Mouse (Mus musculus): ENCODE measurements around the gene March4. TPM values are rescaled to one million over a fixed set of nuclear protein-coding genes. Genes with fewer than 3 reads are reported as not detected.

Gene March4
- polyA plus RNA-seq, 1 experiment from 2014 or later: 0.15 TPM

GRCm38 (mm10) chr1:72538266-72538665 lies 1.5 kb upstream of the March4 start:
- Histone ChIP-seq H3K4me3 (ENCODE audit: low read depth, low read length) (no peak overlapping the region), H3K4me1 (replicated peaks; ENCODE audit: control insufficient read depth, insufficient read depth, low read length) (peaks cover 5% of the 10 kb centered on the region; the same call in 1 of the 2 replicates), H3K9ac (ENCODE audit: low read length) (no peak overlapping the region), H3K4me2 (ENCODE audit: low read depth, low read length, severe bottlenecking) (no peak overlapping the region), H3K27ac (ENCODE audit: low read depth, low read length) (no peak overlapping the region), H3K9me3 (ENCODE audit: control insufficient read depth, low read length) (no peaks in the 10 kb centered on the region), H3K27me3 (ENCODE audit: control insufficient read depth, insufficient read depth, low read length) (peaks cover 17% of the 10 kb centered on the region), H3K36me3 (ENCODE audit: control insufficient read depth, insufficient read depth, low read length) (no peaks in the 10 kb centered on the region)
- WGBS: 79% methylated on average over 5 of the region's 5 CpGs
- ATAC-seq (replicated peaks; ENCODE audit: low FRiP score) (no peak), DNase-seq (ENCODE audit: low spot score) (no peak)

DNA sequence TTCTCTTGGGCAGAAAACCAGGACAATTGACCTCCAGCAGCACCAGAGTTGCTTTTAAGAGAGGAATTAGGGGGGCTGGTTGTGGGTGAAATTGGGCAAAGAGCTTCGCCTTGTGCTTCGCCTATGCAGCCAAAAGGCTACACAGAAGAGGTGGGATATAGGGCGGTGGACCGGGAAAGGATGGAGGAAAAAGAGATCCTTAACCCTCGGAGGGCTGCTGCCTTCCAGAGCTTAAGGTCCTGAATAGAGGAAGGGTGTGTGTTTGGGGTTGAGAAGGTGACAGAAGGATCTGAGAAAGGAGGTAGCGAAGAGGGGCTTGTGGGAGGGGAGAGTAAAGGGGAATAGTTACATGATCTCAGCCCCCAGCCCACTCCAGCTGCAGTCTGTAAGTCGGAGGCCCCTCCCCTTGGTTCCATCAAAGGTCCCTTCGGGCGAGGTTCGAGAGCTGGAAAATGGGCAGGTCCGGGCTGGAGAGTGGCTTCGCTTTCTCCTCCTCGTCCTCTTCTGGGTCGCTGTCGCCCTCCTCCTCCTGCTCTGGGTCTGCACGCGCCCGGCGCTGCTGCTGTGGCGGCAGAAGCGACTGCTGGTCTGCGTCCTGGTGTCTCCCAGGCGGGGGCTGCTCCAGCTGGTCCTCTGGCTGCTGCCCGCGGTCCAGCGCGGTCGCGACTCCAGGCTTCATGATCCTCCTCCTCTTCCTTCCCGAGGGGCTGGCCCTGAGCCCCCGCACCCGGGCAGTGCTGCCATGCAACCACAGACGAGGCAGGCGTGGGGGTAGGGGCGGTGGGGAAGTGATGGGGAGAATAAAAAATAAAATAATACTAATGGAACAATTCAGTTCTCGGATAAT lies 782 bp downstream of the March4 start:
- ATAC-seq (replicated peaks; ENCODE audit: low FRiP score): peak; percentile 60; the same call in 1 of the 2 replicates

GRCm38 (mm10) chr1:72533439-72533838 lies 3.3 kb downstream of the March4 start:
- ATAC-seq (replicated peaks; ENCODE audit: low FRiP score) (no peak), DNase-seq (ENCODE audit: low spot score) (no peak)
- peaks cover 17% of the 10 kb centered on the region for H3K27me3 ChIP-seq (ENCODE audit: control insufficient read depth, insufficient read depth, low read length)
- H3K9me3 ChIP-seq (ENCODE audit: control insufficient read depth, low read length): no peaks in the 10 kb centered on the region
- H3K36me3 ChIP-seq (ENCODE audit: control insufficient read depth, insufficient read depth, low read length): no peaks in the 10 kb centered on the region
- no peak overlapping the region for H3K27ac ChIP-seq (ENCODE audit: low read depth, low read length)
- H3K4me3 ChIP-seq (ENCODE audit: low read depth, low read length): no peak overlapping the region
- H3K4me1 ChIP-seq (replicated peaks; ENCODE audit: control insufficient read depth, insufficient read depth, low read length): peaks cover 5% of the 10 kb centered on the region; the same call in 1 of the 2 replicates
- H3K4me2 ChIP-seq (ENCODE audit: low read depth, low read length, severe bottlenecking): no peak overlapping the region
- no peak overlapping the region for H3K9ac ChIP-seq (ENCODE audit: low read length)

More for the DNA sequence above, 782 bp downstream of the March4 start:
- DNase-seq (ENCODE audit: low spot score): peak; percentile 63
- Histone ChIP-seq H3K4me2 (ENCODE audit: low read depth, low read length, severe bottlenecking) (peak overlapping the region; percentile 54), H3K9me3 (ENCODE audit: control insufficient read depth, low read length) (no peaks in the 10 kb centered on the region), H3K36me3 (ENCODE audit: control insufficient read depth, insufficient read depth, low read length) (no peaks in the 10 kb centered on the region), H3K9ac (ENCODE audit: low read length) (peak overlapping the region; percentile 41), H3K4me3 (ENCODE audit: low read depth, low read length) (peak overlapping the region; percentile 26), H3K27ac (ENCODE audit: low read depth, low read length) (no peak overlapping the region), H3K4me1 (replicated peaks; ENCODE audit: control insufficient read depth, insufficient read depth, low read length) (peaks cover 5% of the 10 kb centered on the region; the same call in 1 of the 2 replicates), H3K27me3 (ENCODE audit: control insufficient read depth, insufficient read depth, low read length) (peaks cover 17% of the 10 kb centered on the region)
- WGBS: 2% methylated on average over 35 of the region's 36 CpGs

- no peak for DNase-seq (ENCODE audit: low spot score)
- ATAC-seq (replicated peaks; ENCODE audit: low FRiP score): no peak
- Histone ChIP-seq H3K4me2 (ENCODE audit: low read depth, low read length, severe bottlenecking) (no peak overlapping the region), H3K27ac (ENCODE audit: low read depth, low read length) (no peak overlapping the region), H3K9me3 (ENCODE audit: control insufficient read depth, low read length) (no peaks in the 10 kb centered on the region), H3K9ac (ENCODE audit: low read length) (no peak overlapping the region), H3K27me3 (ENCODE audit: control insufficient read depth, insufficient read depth, low read length) (peaks cover 17% of the 10 kb centered on the region), H3K36me3 (ENCODE audit: control insufficient read depth, insufficient read depth, low read length) (no peaks in the 10 kb centered on the region), H3K4me1 (replicated peaks; ENCODE audit: control insufficient read depth, insufficient read depth, low read length) (peaks cover 5% of the 10 kb centered on the region; the same call in 1 of the 2 replicates), H3K4me3 (ENCODE audit: low read depth, low read length) (no peak overlapping the region)
- WGBS: 89% methylated on average over 5 of the region's 5 CpGs
Observed at GRCm38 (mm10) chr1:72532926-72533325, 3.8 kb downstream of the March4 start.

GRCm38 (mm10) chr1:72530516-72531196 lies 6.1 kb downstream of the March4 start:
- WGBS: 74% methylated on average over 8 of the region's 8 CpGs
- DNase-seq (ENCODE audit: low spot score) (no peak), ATAC-seq (replicated peaks; ENCODE audit: low FRiP score) (no peak)
- Histone ChIP-seq H3K4me1 (replicated peaks; ENCODE audit: control insufficient read depth, insufficient read depth, low read length) (no peaks in the 10 kb centered on the region), H3K27ac (ENCODE audit: low read depth, low read length) (no peak overlapping the region), H3K4me2 (ENCODE audit: low read depth, low read length, severe bottlenecking) (no peak overlapping the region), H3K4me3 (ENCODE audit: low read depth, low read length) (no peak overlapping the region), H3K9me3 (ENCODE audit: control insufficient read depth, low read length) (no peaks in the 10 kb centered on the region), H3K9ac (ENCODE audit: low read length) (no peak overlapping the region), H3K36me3 (ENCODE audit: control insufficient read depth, insufficient read depth, low read length) (no peaks in the 10 kb centered on the region), H3K27me3 (ENCODE audit: control insufficient read depth, insufficient read depth, low read length) (peaks cover 4% of the 10 kb centered on the region; the same call in 1 of the 2 replicates)

DNA sequence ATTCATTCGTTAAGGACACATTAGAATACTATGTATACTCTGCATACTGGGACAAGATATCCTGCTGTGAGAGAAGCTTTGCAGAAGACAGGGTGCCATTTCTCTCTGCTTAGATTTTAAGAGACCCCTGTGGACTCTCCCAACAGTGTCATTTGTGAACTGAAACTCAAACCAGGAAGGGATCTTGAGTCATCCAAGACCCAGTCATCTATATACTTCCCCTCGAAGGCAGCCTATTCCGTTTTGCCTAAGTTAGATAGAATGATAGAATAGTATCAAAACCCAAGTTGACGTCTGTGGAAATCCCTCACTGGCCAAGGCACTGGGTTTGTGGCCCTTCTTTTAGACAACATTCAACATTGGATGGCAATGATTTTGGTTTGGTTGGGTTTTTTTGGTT lies 7.5 kb downstream of the March4 start:
- Histone ChIP-seq H3K9me3 (ENCODE audit: control insufficient read depth, low read length) (no peaks in the 10 kb centered on the region), H3K27me3 (ENCODE audit: control insufficient read depth, insufficient read depth, low read length) (no peaks in the 10 kb centered on the region), H3K4me3 (ENCODE audit: low read depth, low read length) (no peak overlapping the region), H3K4me1 (replicated peaks; ENCODE audit: control insufficient read depth, insufficient read depth, low read length) (no peaks in the 10 kb centered on the region), H3K27ac (ENCODE audit: low read depth, low read length) (no peak overlapping the region), H3K4me2 (ENCODE audit: low read depth, low read length, severe bottlenecking) (no peak overlapping the region), H3K36me3 (ENCODE audit: control insufficient read depth, insufficient read depth, low read length) (no peaks in the 10 kb centered on the region), H3K9ac (ENCODE audit: low read length) (no peak overlapping the region)
- DNase-seq (ENCODE audit: low spot score) (no peak), ATAC-seq (replicated peaks; ENCODE audit: low FRiP score) (no peak)
- WGBS: 86% methylated on average over 4 of the region's 4 CpGs

GRCm38 (mm10) chr1:72523601-72524000 lies 13.1 kb downstream of the March4 start:
- Histone ChIP-seq H3K9ac (ENCODE audit: low read length) (no peak overlapping the region), H3K4me1 (replicated peaks; ENCODE audit: control insufficient read depth, insufficient read depth, low read length) (no peaks in the 10 kb centered on the region), H3K36me3 (ENCODE audit: control insufficient read depth, insufficient read depth, low read length) (no peaks in the 10 kb centered on the region), H3K4me2 (ENCODE audit: low read depth, low read length, severe bottlenecking) (no peak overlapping the region), H3K27me3 (ENCODE audit: control insufficient read depth, insufficient read depth, low read length) (no peaks in the 10 kb centered on the region), H3K4me3 (ENCODE audit: low read depth, low read length) (no peak overlapping the region), H3K27ac (ENCODE audit: low read depth, low read length) (no peak overlapping the region), H3K9me3 (ENCODE audit: control insufficient read depth, low read length) (no peaks in the 10 kb centered on the region)
- ATAC-seq (replicated peaks; ENCODE audit: low FRiP score) (no peak), DNase-seq (ENCODE audit: low spot score) (no peak)
- WGBS: 84% methylated on average over 6 of the region's 6 CpGs

- Histone ChIP-seq H3K27me3 (ENCODE audit: control insufficient read depth, insufficient read depth, low read length) (no peaks in the 10 kb centered on the region), H3K9me3 (ENCODE audit: control insufficient read depth, low read length) (no peaks in the 10 kb centered on the region), H3K4me1 (replicated peaks; ENCODE audit: control insufficient read depth, insufficient read depth, low read length) (no peaks in the 10 kb centered on the region), H3K9ac (ENCODE audit: low read length) (no peak overlapping the region), H3K36me3 (ENCODE audit: control insufficient read depth, insufficient read depth, low read length) (no peaks in the 10 kb centered on the region), H3K27ac (ENCODE audit: low read depth, low read length) (no peak overlapping the region), H3K4me3 (ENCODE audit: low read depth, low read length) (no peak overlapping the region), H3K4me2 (ENCODE audit: low read depth, low read length, severe bottlenecking) (no peak overlapping the region)
- ATAC-seq (replicated peaks; ENCODE audit: low FRiP score): no peak
- no peak for DNase-seq (ENCODE audit: low spot score)
- WGBS: 90% methylated on average over 7 of the region's 7 CpGs
Observed at GRCm38 (mm10) chr1:72510778-72511520, 25.8 kb downstream of the March4 start.
